Mouse (Mus musculus) stomach, embryonic 16.5 days (tissue): ENCODE data around the gene Vil1. TPM values are rescaled to one million over a fixed set of nuclear protein-coding genes. Genes with fewer than 3 reads are reported as not detected.

Source experiments
- ATAC-seq: fragments of 200-750 bp; cut with Nextera tagmentation; 2 replicates; pipeline ENCODE4 v1.8.0; 2017; ENCODE audit warnings: moderate number of reproducible peaks, moderate TSS enrichment; ENCODE audit not compliant: insufficient read depth, low FRiP score
- H3K27ac ChIP-seq: fragments of 300-500 bp; sonication (generic); 2 replicates; pipeline ENCODE4 v1.5.1; 2014; ENCODE audit warnings: low read length
- H3K27me3 ChIP-seq: fragments of 300-500 bp; sonication (generic); 2 replicates; pipeline ENCODE4 v1.6.1; 2014; ENCODE audit warnings: low read length, control low read depth, mixed read lengths; ENCODE audit not compliant: control insufficient read depth, insufficient read depth
- H3K36me3 ChIP-seq: fragments of 300-500 bp; sonication (generic); 2 replicates; pipeline ENCODE4 v1.6.1; 2014; ENCODE audit warnings: low read length; ENCODE audit not compliant: control insufficient read depth, insufficient read depth
- H3K4me1 ChIP-seq: fragments of 300-500 bp; sonication (generic); 2 replicates; pipeline ENCODE4 v1.6.1; 2014; ENCODE audit warnings: low read length, control low read depth, mixed read lengths; ENCODE audit not compliant: control insufficient read depth, insufficient read depth
- H3K4me2 ChIP-seq: fragments of 300-500 bp; sonication (generic); 2 replicates; pipeline ENCODE4 v1.6.1; 2014; ENCODE audit warnings: low read depth, low read length, mixed read lengths
- H3K4me3 ChIP-seq: fragments of 300-500 bp; sonication (generic); replicated peaks from 2 replicates; pipeline ENCODE4 v1.5.1; 2014; ENCODE audit warnings: mild to moderate bottlenecking, low read length
- H3K9ac ChIP-seq: fragments of 300-500 bp; sonication (generic); 2 replicates; pipeline ENCODE4 v1.6.1; 2014; ENCODE audit warnings: low read length
- H3K9me3 ChIP-seq: fragments of 300-500 bp; sonication (generic); replicated peaks from 2 replicates; pipeline ENCODE4 v1.6.1; 2016; ENCODE audit warnings: low read length, control low read depth; ENCODE audit not compliant: control insufficient read depth
- WGBS: fragments of 180-500 bp; shearing (Covaris S2); extraction: QIAGEN DNeasy Blood & Tissue Kit; methylation state at CpG from one replicate; pipeline ENCODE4 v1.1.7; 2014; 5-methylcytosine and 5-hydroxymethylcytosine counted together
- polyA plus RNA-seq: library from polyadenylated mRNA; unstranded; fragments of >200 nt; fragmentation: Nextera tagmentation; extraction: Ambion mirVana; gene quantifications from 2 replicates; pipeline ENCODE4 v1.2.1, GENCODE M21; 2015

The Vil1 gene
- polyA plus RNA-seq, 1 experiment from 2014 or later, result 29.1 TPM

DNA sequence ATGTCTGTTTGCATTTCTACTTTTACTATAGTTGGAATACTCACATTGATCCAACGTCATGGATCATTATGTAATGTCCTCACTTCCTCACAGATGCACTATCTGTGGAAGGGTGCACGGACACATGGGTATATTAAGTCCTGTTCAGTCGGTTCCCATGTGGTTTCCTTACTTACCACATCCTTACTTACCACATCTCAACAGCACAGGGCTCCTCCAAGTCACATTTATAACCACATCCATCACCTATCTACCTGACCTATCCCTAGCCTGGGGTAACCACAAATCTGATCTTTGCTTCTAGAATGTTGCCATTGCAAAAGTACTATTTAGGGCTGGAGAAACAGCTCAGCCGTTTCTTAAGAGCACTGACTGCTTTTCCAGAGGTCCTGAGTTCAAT is 35.8 kb upstream of the Vil1 start:
- no peak overlapping the region for H3K27ac ChIP-seq
- no peaks in the 10 kb centered on the region for H3K27me3 ChIP-seq
- H3K9ac ChIP-seq, result no peak overlapping the region
- WGBS, result 71% methylated on average over 4 of the region's 4 CpGs
- H3K4me2 ChIP-seq, result no peak overlapping the region
- ATAC-seq, result no peak
- H3K9me3 ChIP-seq, result no peaks in the 10 kb centered on the region
- no peaks in the 10 kb centered on the region for H3K36me3 ChIP-seq
- no peak overlapping the region for H3K4me3 ChIP-seq
- H3K4me1 ChIP-seq, result no peaks in the 10 kb centered on the region

DNA sequence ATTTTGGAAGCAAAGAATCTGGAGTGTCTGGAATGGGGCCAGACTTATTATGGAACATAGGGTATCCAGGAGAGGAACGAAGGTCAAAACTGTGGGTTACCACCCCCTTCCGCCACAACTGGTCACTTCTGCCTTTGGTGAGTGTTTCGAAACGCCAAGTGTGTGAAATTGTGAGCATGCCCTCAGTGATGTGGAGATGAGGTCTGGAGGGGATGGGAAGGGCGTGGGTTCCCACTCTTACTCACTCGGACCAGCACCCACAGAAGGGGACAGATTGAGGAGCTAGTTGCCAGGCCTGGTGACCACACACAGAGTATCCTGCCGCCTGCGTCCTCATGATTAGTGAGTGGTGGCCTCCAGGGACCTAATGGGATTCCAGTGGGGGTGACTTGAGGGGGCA is 34.2 kb upstream of the Vil1 start, which contains the start of gene Slc11a1:
TSS of gene Slc11a1 (plus strand) at position 216 of the 400 bp plus-strand sequence.
- ATAC-seq, result no peak

DNA sequence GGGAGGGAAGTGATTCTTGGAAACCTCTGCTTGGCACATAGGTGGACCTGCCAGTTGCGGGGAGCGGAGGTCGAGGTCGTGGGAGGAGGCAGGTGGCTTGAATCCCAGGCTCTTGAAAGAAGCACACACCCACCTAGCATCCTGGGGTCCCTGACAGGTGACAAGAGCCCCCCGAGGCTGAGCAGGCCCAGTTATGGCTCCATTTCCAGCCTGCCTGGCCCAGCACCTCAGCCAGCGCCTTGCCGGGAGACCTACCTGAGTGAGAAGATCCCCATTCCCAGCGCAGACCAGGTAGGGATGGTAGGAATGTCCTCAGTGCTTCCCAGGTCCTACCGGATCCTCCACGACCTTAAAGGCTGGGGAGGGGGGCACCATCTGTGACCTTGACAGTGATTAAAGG is 33.6 kb upstream of the Vil1 start:
- H3K36me3 ChIP-seq, result no peaks in the 10 kb centered on the region
- WGBS, result 66% methylated on average over 10 of the region's 10 CpGs
- no peaks in the 10 kb centered on the region for H3K4me1 ChIP-seq
- ATAC-seq, result no peak
- H3K27me3 ChIP-seq, result no peaks in the 10 kb centered on the region
- H3K9ac ChIP-seq, result no peak overlapping the region
- H3K4me2 ChIP-seq, result no peak overlapping the region
- H3K4me3 ChIP-seq, result no peak overlapping the region
- no peaks in the 10 kb centered on the region for H3K9me3 ChIP-seq
- no peak overlapping the region for H3K27ac ChIP-seq

More for the DNA sequence above, 34.2 kb upstream of the Vil1 start, which contains the start of gene Slc11a1:
- 69% methylated on average over 8 of the region's 8 CpGs for WGBS
- no peak within 1 kb of the TSS for H3K4me2 ChIP-seq
- no peaks in the 10 kb centered on the region for H3K27me3 ChIP-seq
- H3K9ac ChIP-seq, result no peak within 1 kb of the TSS
- H3K27ac ChIP-seq, result no peak within 1 kb of the TSS; the same call in 1 of the 2 replicates
- H3K9me3 ChIP-seq, result no peaks in the 10 kb centered on the region
- no peaks in the 10 kb centered on the region for H3K4me1 ChIP-seq
- no peak within 1 kb of the TSS for H3K4me3 ChIP-seq
- H3K36me3 ChIP-seq, result no peaks in the 10 kb centered on the region

DNA sequence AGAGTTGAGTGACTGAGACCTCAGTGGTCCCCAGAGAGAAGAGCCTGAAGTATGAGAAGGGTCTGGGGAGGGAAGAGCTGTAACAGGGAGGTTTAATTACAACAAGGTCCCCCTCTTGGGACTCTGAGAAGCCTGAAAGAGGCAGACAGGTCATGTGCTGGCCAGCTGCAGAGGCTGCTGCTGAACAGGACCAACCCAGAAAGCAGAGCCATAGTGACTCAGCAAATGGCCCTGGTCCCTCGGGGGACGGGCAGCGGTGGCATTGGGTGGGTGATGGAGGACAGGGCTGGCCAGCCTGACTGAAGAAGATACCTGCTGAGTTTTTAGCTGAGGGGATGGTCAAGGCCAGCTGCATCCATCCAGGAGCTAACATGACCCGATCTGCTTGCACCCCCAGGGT is 32.8 kb upstream of the Vil1 start:
- H3K36me3 ChIP-seq, result no peaks in the 10 kb centered on the region
- no peak overlapping the region for H3K27ac ChIP-seq
- 89% methylated on average over 4 of the region's 4 CpGs for WGBS

DNA sequence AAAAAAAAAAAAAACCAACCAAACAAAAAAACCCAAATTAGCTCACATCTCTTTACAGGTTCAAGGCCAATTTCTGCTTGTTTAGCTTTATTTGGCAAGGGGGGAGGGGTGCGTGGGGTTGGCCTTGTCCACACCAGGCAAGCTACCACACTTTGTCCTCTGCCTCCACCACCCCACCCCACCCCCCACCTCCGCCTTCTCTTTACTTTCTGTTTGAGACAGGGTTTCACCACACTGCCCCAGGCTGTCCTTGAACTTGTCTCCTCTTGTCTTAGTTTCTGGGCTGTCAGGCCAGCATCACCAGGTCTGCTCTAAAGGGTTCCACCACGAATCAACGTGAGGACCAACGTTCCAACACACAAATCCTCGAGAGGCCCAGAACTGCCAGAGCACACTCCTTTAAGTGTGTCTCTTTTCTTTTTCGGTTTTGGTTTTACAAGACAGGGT is 30.1 kb upstream of the Vil1 start:
- Histone ChIP-seq H3K4me2 (no peak overlapping the region), H3K4me3 (no peak overlapping the region), H3K36me3 (no peaks in the 10 kb centered on the region), H3K4me1 (peaks cover 3% of the 10 kb centered on the region; the same call in 1 of the 2 replicates), H3K9ac (no peak overlapping the region), H3K27ac (no peak overlapping the region), H3K27me3 (no peaks in the 10 kb centered on the region), H3K9me3 (no peaks in the 10 kb centered on the region)
- WGBS, result 77% methylated on average over 7 of the region's 7 CpGs
- no peak for ATAC-seq

More for the DNA sequence above, 32.8 kb upstream of the Vil1 start:
- Histone ChIP-seq H3K4me3 (no peak overlapping the region), H3K4me1 (no peaks in the 10 kb centered on the region), H3K9ac (no peak overlapping the region), H3K27me3 (no peaks in the 10 kb centered on the region), H3K9me3 (no peaks in the 10 kb centered on the region), H3K4me2 (no peak overlapping the region)
- no peak for ATAC-seq

DNA sequence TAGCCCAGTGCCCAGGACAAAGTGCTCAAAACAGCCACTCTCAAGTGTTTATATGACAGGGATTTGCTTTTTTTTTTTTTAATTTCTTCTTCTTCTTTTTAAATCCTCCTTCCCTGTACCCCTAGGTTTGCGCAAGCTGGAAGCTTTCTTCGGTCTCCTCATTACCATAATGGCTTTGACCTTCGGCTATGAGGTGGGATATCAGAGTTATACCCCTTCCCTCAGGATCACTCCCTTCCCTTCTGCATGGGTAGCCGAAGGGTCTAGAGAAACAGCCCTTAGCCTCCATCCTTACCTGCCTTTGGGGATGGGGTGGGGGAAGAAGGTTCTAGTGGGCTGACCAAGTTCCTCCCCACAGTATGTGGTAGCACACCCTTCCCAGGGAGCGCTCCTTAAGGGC is 28.7 kb upstream of the Vil1 start:
- no peak overlapping the region for H3K4me3 ChIP-seq
- no peak overlapping the region for H3K9ac ChIP-seq
- WGBS, result 77% methylated on average over 5 of the region's 5 CpGs
- no peaks in the 10 kb centered on the region for H3K27me3 ChIP-seq
- no peaks in the 10 kb centered on the region for H3K9me3 ChIP-seq
- no peak overlapping the region for H3K27ac ChIP-seq
- no peak for ATAC-seq
- no peaks in the 10 kb centered on the region for H3K36me3 ChIP-seq
- peaks cover 3% of the 10 kb centered on the region; the same call in 1 of the 2 replicates for H3K4me1 ChIP-seq
- no peak overlapping the region for H3K4me2 ChIP-seq

DNA sequence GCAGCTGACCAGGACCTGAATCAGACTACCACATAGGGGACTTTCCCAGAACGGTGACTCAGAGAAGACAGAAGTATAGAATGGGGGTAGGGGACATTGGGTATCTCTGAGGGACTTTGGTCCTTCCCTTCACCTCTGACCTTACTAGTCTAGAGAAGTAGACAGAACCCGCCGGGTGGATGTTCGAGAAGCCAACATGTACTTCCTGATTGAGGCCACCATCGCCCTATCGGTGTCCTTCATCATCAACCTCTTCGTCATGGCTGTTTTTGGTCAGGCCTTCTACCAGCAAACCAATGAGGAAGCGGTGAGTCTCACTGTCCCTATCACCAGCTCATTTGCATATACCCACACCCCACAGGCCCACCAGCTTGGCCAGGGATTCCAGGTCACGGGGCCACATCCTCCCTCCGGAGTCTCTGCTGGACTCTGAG is 27.6 kb upstream of the Vil1 start:
- WGBS, result 85% methylated on average over 10 of the region's 10 CpGs
- Histone ChIP-seq H3K4me3 (no peak overlapping the region), H3K27ac (no peak overlapping the region), H3K4me1 (peaks cover 3% of the 10 kb centered on the region; the same call in 1 of the 2 replicates), H3K4me2 (no peak overlapping the region), H3K27me3 (no peaks in the 10 kb centered on the region), H3K36me3 (no peaks in the 10 kb centered on the region), H3K9ac (no peak overlapping the region), H3K9me3 (no peaks in the 10 kb centered on the region)
- ATAC-seq, result no peak

DNA sequence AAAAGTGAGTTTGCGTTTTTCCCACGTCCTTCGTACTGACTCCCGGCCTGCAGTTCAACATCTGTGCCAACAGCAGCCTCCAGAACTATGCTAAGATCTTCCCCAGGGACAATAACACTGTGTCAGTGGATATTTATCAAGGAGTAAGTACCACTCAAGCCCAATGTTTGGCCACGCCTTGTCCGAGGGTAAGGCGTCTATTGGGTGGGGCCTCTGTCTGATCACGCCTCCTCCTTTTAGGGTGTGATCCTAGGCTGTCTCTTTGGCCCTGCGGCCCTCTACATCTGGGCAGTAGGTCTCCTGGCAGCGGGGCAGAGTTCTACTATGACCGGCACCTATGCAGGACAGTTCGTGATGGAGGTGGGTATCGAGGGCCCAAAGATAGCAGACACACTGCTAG is 25.8 kb upstream of the Vil1 start:
- no peaks in the 10 kb centered on the region for H3K27me3 ChIP-seq
- H3K4me2 ChIP-seq, result no peak overlapping the region
- no peak overlapping the region for H3K27ac ChIP-seq
- no peak for ATAC-seq
- no peak overlapping the region for H3K4me3 ChIP-seq
- no peaks in the 10 kb centered on the region for H3K9me3 ChIP-seq
- H3K4me1 ChIP-seq, result peaks cover 14% of the 10 kb centered on the region
- 69% methylated on average over 13 of the region's 13 CpGs for WGBS
- H3K36me3 ChIP-seq, result no peaks in the 10 kb centered on the region
- H3K9ac ChIP-seq, result no peak overlapping the region

DNA sequence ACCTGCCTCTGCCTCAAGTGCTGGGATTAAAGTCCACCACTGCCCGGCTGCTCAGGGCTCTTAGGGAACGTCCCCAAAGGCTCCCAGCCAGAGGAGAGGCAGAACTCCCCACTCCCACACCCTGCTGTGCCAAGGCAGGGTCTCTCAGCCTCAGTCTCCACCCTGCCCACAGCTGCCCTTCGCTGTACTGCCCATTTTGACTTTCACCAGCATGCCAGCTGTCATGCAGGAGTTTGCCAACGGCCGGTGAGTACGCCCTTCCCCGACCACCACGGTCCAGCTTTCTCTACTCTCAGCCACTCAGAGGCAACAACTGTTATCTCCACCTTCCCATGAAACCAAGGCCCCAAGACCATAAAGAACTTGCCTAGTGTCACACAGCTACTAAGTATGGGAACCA is 24.7 kb upstream of the Vil1 start:
- Histone ChIP-seq H3K4me2 (no peak overlapping the region), H3K9me3 (no peaks in the 10 kb centered on the region), H3K9ac (no peak overlapping the region), H3K4me1 (peaks cover 18% of the 10 kb centered on the region), H3K36me3 (no peaks in the 10 kb centered on the region), H3K4me3 (no peak overlapping the region), H3K27ac (no peak overlapping the region), H3K27me3 (no peaks in the 10 kb centered on the region)
- no peak for ATAC-seq
- WGBS, result 85% methylated on average over 8 of the region's 8 CpGs
